Mouse (Mus musculus): ENCODE measurements around the gene Bsdc1. TPM values are rescaled to one million over a fixed set of nuclear protein-coding genes. Genes with fewer than 3 reads are reported as not detected.
A peak's percentile ranks its signal among the peaks of the same experiment; 100 is the strongest.
"Not testable (repeated sequence)": the region's sequence is repeated elsewhere in the genome, so short reads cannot be mapped to it uniquely, and the experiment has no call there.

Gene Bsdc1
- polyA plus RNA-seq, 1 experiment from 2014 or later = 32.4 TPM

- no peak overlapping the region for H3K4me2 ChIP-seq (replicated peaks)
- no peak for ATAC-seq (ENCODE audit: insufficient number of reproducible peaks, low FRiP score, low TSS enrichment, low read depth)
- no peak overlapping the region for H3K27ac ChIP-seq (replicated peaks)
- H3K27me3 ChIP-seq = no peaks in the 10 kb centered on the region
- no peak overlapping the region for H3K4me3 ChIP-seq (replicated peaks)
- no peaks in the 10 kb centered on the region for H3K36me3 ChIP-seq
- H3K9ac ChIP-seq = no peak overlapping the region
- no peaks in the 10 kb centered on the region for H3K9me3 ChIP-seq (replicated peaks)
- WGBS = 80% methylated on average over 15 of the region's 15 CpGs
- H3K4me1 ChIP-seq = no peaks in the 10 kb centered on the region
These were observed 9.8 kb upstream of the Bsdc1 start for GRCm38 (mm10) chr4:129451471-129452169.

GRCm38 (mm10) chr4:129455265-129455664 lies 6.1 kb upstream of the Bsdc1 start:
- H3K9ac ChIP-seq = no peak overlapping the region
- H3K27me3 ChIP-seq = no peaks in the 10 kb centered on the region
- ATAC-seq (ENCODE audit: insufficient number of reproducible peaks, low FRiP score, low TSS enrichment, low read depth) = peak; percentile 77
- no peaks in the 10 kb centered on the region for H3K36me3 ChIP-seq
- H3K4me1 ChIP-seq = no peaks in the 10 kb centered on the region
- H3K4me3 ChIP-seq (replicated peaks) = no peak overlapping the region
- no peak overlapping the region for H3K4me2 ChIP-seq (replicated peaks)
- WGBS = 1% methylated on average over 5 of the region's 5 CpGs
- no peak overlapping the region for H3K27ac ChIP-seq (replicated peaks)
- H3K9me3 ChIP-seq (replicated peaks) = no peaks in the 10 kb centered on the region

GRCm38 (mm10) chr4:129456126-129456525 lies 5.3 kb upstream of the Bsdc1 start:
- Histone ChIP-seq H3K4me2 (replicated peaks) (no peak overlapping the region), H3K27ac (replicated peaks) (no peak overlapping the region), H3K9me3 (replicated peaks) (no peaks in the 10 kb centered on the region), H3K9ac (no peak overlapping the region), H3K4me3 (replicated peaks) (no peak overlapping the region), H3K4me1 (peaks cover 4% of the 10 kb centered on the region; the same call in 1 of the 2 replicates), H3K36me3 (no peaks in the 10 kb centered on the region), H3K27me3 (no peaks in the 10 kb centered on the region)
- no peak for ATAC-seq (ENCODE audit: insufficient number of reproducible peaks, low FRiP score, low TSS enrichment, low read depth)
- 40% methylated on average over 5 of the region's 5 CpGs for WGBS

GRCm38 (mm10) chr4:129457311-129457710 lies 4.1 kb upstream of the Bsdc1 start:
- not testable (repeated sequence) for H3K27ac ChIP-seq (replicated peaks); H3K9me3 ChIP-seq (replicated peaks); H3K27me3 ChIP-seq; H3K9ac ChIP-seq; ATAC-seq (ENCODE audit: insufficient number of reproducible peaks, low FRiP score, low TSS enrichment, low read depth); H3K4me1 ChIP-seq; H3K4me2 ChIP-seq (replicated peaks); H3K36me3 ChIP-seq; H3K4me3 ChIP-seq (replicated peaks)
- WGBS = 73% methylated on average over 2 of the region's 2 CpGs

- no peak overlapping the region for H3K4me2 ChIP-seq (replicated peaks)
- ATAC-seq (ENCODE audit: insufficient number of reproducible peaks, low FRiP score, low TSS enrichment, low read depth) = no peak
- no peak overlapping the region for H3K9ac ChIP-seq
- no peak overlapping the region for H3K27ac ChIP-seq (replicated peaks)
- H3K4me1 ChIP-seq = peaks cover 12% of the 10 kb centered on the region
- H3K36me3 ChIP-seq = peaks cover 4% of the 10 kb centered on the region
- 87% methylated on average over 3 of the region's 3 CpGs for WGBS
- H3K27me3 ChIP-seq = no peaks in the 10 kb centered on the region
- H3K9me3 ChIP-seq (replicated peaks) = no peaks in the 10 kb centered on the region
- H3K4me3 ChIP-seq (replicated peaks) = no peak overlapping the region
These were observed 1.7 kb upstream of the Bsdc1 start for GRCm38 (mm10) chr4:129459726-129460125.

- H3K9ac ChIP-seq = peak overlapping the region; percentile 59
- peak overlapping the region; percentile 91 for H3K27ac ChIP-seq (replicated peaks)
- H3K4me2 ChIP-seq (replicated peaks) = peak overlapping the region; percentile 64
- H3K4me1 ChIP-seq = peaks cover 12% of the 10 kb centered on the region
- H3K27me3 ChIP-seq = no peaks in the 10 kb centered on the region
- peak overlapping the region; percentile 94 for H3K4me3 ChIP-seq (replicated peaks)
- no peak for ATAC-seq (ENCODE audit: insufficient number of reproducible peaks, low FRiP score, low TSS enrichment, low read depth)
- H3K9me3 ChIP-seq (replicated peaks) = no peaks in the 10 kb centered on the region
- 2% methylated on average over 4 of the region's 4 CpGs for WGBS
- peaks cover 15% of the 10 kb centered on the region for H3K36me3 ChIP-seq
These were observed 576 bp upstream of the Bsdc1 start for GRCm38 (mm10) chr4:129460827-129461182.

GRCm38 (mm10) chr4:129462118-129462517 lies 737 bp downstream of the Bsdc1 start:
- Histone ChIP-seq H3K36me3 (peaks cover 28% of the 10 kb centered on the region), H3K27me3 (no peaks in the 10 kb centered on the region), H3K4me2 (replicated peaks) (peak overlapping the region; percentile 74), H3K9ac (peak overlapping the region; percentile 76), H3K4me3 (replicated peaks) (peak overlapping the region; percentile 94), H3K27ac (replicated peaks) (peak overlapping the region; percentile 71; the same call in 1 of the 2 replicates), H3K9me3 (replicated peaks) (no peaks in the 10 kb centered on the region), H3K4me1 (peaks cover 12% of the 10 kb centered on the region)
- 44% methylated on average over 3 of the region's 3 CpGs for WGBS
- no peak for ATAC-seq (ENCODE audit: insufficient number of reproducible peaks, low FRiP score, low TSS enrichment, low read depth)

- no peak overlapping the region for H3K27ac ChIP-seq (replicated peaks)
- H3K9me3 ChIP-seq (replicated peaks) = no peaks in the 10 kb centered on the region
- H3K4me1 ChIP-seq = peaks cover 12% of the 10 kb centered on the region
- H3K27me3 ChIP-seq = no peaks in the 10 kb centered on the region
- 83% methylated on average over 24 of the region's 24 CpGs for WGBS
- H3K9ac ChIP-seq = no peak overlapping the region
- no peak for ATAC-seq (ENCODE audit: insufficient number of reproducible peaks, low FRiP score, low TSS enrichment, low read depth)
- H3K36me3 ChIP-seq = peaks cover 41% of the 10 kb centered on the region
- H3K4me2 ChIP-seq (replicated peaks) = no peak overlapping the region
- no peak overlapping the region for H3K4me3 ChIP-seq (replicated peaks)
These were observed 2.0 kb downstream of the Bsdc1 start for GRCm38 (mm10) chr4:129463097-129464059.

GRCm38 (mm10) chr4:129464286-129464815 lies 3.0 kb downstream of the Bsdc1 start:
- H3K9me3 ChIP-seq (replicated peaks) = no peaks in the 10 kb centered on the region
- H3K36me3 ChIP-seq = peaks cover 49% of the 10 kb centered on the region
- H3K9ac ChIP-seq = no peak overlapping the region
- ATAC-seq (ENCODE audit: insufficient number of reproducible peaks, low FRiP score, low TSS enrichment, low read depth) = no peak
- H3K27me3 ChIP-seq = no peaks in the 10 kb centered on the region
- 77% methylated on average over 4 of the region's 4 CpGs for WGBS
- H3K27ac ChIP-seq (replicated peaks) = no peak overlapping the region
- no peak overlapping the region for H3K4me2 ChIP-seq (replicated peaks)
- no peak overlapping the region for H3K4me3 ChIP-seq (replicated peaks)
- H3K4me1 ChIP-seq = peaks cover 12% of the 10 kb centered on the region

- Histone ChIP-seq H3K27ac (replicated peaks) (no peak overlapping the region), H3K4me3 (replicated peaks) (no peak overlapping the region), H3K9ac (no peak overlapping the region), H3K9me3 (replicated peaks) (no peaks in the 10 kb centered on the region), H3K4me2 (replicated peaks) (no peak overlapping the region), H3K27me3 (no peaks in the 10 kb centered on the region), H3K36me3 (peaks cover 84% of the 10 kb centered on the region), H3K4me1 (no peaks in the 10 kb centered on the region)
- 84% methylated on average over 11 of the region's 11 CpGs for WGBS
- no peak for ATAC-seq (ENCODE audit: insufficient number of reproducible peaks, low FRiP score, low TSS enrichment, low read depth)
These were observed 14.7 kb downstream of the Bsdc1 start for GRCm38 (mm10) chr4:129476047-129476446.

- Histone ChIP-seq H3K27me3 (no peaks in the 10 kb centered on the region), H3K9me3 (replicated peaks) (no peaks in the 10 kb centered on the region), H3K4me1 (no peaks in the 10 kb centered on the region), H3K4me2 (replicated peaks) (no peak overlapping the region), H3K4me3 (replicated peaks) (no peak overlapping the region), H3K9ac (no peak overlapping the region), H3K27ac (replicated peaks) (no peak overlapping the region), H3K36me3 (peaks cover 86% of the 10 kb centered on the region)
- WGBS = 85% methylated on average over 3 of the region's 3 CpGs
- ATAC-seq (ENCODE audit: insufficient number of reproducible peaks, low FRiP score, low TSS enrichment, low read depth) = no peak
These were observed 18.5 kb downstream of the Bsdc1 start for GRCm38 (mm10) chr4:129479863-129480262.
